Mouse (Mus musculus) embryonic fibroblast, embryonic 13.5 days (primary cell): ENCODE measurements around the gene Hs6st1. TPM values are rescaled to one million over a fixed set of nuclear protein-coding genes. Genes with fewer than 3 reads are reported as not detected.
A peak's percentile ranks its signal among the peaks of the same experiment; 100 is the strongest.

Experiments used
- H3K27ac ChIP-seq: 2 replicates; pipeline ENCODE4 v1.5.1; 2012; ENCODE audit warnings: low read length, control low read depth, inconsistent platforms; ENCODE audit not compliant: insufficient read depth
- H3K4me1 ChIP-seq: 2 replicates; pipeline ENCODE4 v1.6.1; 2011; ENCODE audit warnings: low read length; ENCODE audit not compliant: control insufficient read depth, insufficient read depth
- H3K4me3 ChIP-seq: 2 replicates; pipeline ENCODE4 v1.5.1; 2011; ENCODE audit warnings: mild to moderate bottlenecking, control low read depth, low read length; ENCODE audit not compliant: insufficient read depth
- CTCF ChIP-seq: IDR thresholded peaks from 2 replicates; pipeline ENCODE4 v1.5.1; 2011; ENCODE audit warnings: mild to moderate bottlenecking, control low read depth, low read length, moderate library complexity, borderline replicate concordance; ENCODE audit not compliant: insufficient read depth
- POLR2A ChIP-seq: IDR thresholded peaks from 2 replicates; pipeline ENCODE4 v1.6.1; 2011; ENCODE audit warnings: low read depth, mild to moderate bottlenecking, control low read depth, low read length, moderate library complexity
- polyA plus RNA-seq: library from polyadenylated mRNA; stranded (reverse); fragments of >200 nt; gene quantifications from 2 replicates; pipeline ENCODE4 v1.2.4, GENCODE M21; 2011; ENCODE audit warnings: low read depth; ENCODE audit not compliant: missing spikeins, insufficient read length

The Hs6st1 gene
- polyA plus RNA-seq, 1 experiment, result 96.5 TPM

DNA sequence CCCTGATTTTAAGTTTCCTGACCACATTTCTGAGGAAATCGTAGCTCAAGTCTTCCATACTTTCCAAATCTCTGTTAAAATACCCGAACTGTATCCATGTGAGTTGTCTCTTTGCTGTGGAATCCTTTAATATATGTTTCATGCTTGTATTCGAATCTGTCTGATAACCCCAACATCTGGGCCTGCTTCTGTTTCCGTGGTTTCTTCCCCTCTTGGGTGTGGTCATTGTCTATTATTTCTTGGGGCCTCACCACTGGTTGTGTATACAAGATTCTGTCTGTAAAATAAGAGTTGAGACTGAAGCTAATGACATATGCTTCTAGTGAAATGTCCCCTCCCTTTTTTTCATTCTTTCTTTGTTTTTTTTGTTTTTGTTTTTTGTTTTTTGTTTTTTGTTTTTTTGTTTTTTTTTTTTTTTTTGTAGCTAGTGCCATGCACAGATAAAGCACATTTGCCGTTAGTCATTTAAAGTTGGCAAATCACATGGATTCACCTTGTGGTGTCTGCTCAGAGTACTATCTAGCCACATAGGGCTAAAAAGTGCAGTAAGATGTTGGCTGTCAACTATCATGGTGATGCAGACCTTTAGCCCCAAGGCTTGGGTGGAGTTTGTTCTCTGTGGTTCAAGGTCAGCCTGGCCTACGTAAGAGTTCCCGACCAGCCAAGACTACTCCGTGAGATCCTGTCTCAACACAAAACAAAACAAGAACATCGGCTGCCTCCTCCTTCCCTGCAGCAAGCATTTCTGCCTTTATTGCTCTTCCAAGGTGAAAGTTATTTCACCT lies 13.8 kb upstream of the Hs6st1 start:
- H3K4me3 ChIP-seq, result no peak overlapping the region
- no peak for TF ChIP-seq POLR2A
- no peak for TF ChIP-seq CTCF

DNA sequence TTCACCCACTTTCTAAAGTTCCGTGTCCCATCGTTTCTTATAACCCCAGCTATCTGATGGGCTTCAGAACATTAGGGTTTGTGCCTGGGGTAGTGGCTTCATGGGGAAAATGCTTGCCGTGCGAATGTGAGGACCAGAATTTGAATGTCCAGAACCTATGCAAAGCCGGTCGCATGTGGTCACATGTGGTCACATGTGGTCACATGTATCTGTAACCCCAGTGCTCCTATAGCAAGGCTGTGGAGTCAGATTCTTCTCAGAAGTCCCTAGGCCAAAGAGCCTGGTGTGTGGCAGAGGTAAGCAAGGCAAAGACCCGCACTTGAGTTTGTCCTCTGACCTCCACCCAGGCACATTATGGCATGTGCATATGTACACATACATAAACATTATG lies 13.2 kb upstream of the Hs6st1 start:
- H3K4me3 ChIP-seq, result no peak overlapping the region
- H3K27ac ChIP-seq, result no peak overlapping the region
- H3K4me1 ChIP-seq, result no peaks in the 10 kb centered on the region
- TF ChIP-seq CTCF, result no peak
- no peak for TF ChIP-seq POLR2A

More for the DNA sequence above, 13.8 kb upstream of the Hs6st1 start:
- H3K27ac ChIP-seq, result no peak overlapping the region
- H3K4me1 ChIP-seq, result no peaks in the 10 kb centered on the region

DNA sequence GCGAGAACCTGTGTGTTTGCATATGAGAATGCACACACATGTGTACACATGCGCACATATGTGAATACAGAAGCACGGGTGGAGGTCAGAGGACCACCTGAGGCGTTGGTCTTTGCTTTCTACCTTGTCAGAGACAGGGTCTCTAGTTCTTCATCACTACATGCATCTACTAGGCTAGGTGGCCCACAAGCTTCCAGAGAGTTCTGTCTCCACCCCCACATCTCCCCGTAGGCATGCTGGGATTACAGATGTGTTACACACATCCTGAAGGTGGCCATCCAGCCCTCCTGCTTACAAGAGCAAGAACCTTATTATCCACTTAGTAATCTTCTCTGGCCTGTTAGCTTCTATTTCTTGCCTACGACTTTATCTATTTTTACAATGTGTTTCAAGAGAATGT lies 8.8 kb upstream of the Hs6st1 start:
- TF ChIP-seq POLR2A (no peak), CTCF (no peak)
- no peak overlapping the region; the same call in 1 of the 2 replicates for H3K27ac ChIP-seq
- no peak overlapping the region for H3K4me3 ChIP-seq
- no peaks in the 10 kb centered on the region for H3K4me1 ChIP-seq

DNA sequence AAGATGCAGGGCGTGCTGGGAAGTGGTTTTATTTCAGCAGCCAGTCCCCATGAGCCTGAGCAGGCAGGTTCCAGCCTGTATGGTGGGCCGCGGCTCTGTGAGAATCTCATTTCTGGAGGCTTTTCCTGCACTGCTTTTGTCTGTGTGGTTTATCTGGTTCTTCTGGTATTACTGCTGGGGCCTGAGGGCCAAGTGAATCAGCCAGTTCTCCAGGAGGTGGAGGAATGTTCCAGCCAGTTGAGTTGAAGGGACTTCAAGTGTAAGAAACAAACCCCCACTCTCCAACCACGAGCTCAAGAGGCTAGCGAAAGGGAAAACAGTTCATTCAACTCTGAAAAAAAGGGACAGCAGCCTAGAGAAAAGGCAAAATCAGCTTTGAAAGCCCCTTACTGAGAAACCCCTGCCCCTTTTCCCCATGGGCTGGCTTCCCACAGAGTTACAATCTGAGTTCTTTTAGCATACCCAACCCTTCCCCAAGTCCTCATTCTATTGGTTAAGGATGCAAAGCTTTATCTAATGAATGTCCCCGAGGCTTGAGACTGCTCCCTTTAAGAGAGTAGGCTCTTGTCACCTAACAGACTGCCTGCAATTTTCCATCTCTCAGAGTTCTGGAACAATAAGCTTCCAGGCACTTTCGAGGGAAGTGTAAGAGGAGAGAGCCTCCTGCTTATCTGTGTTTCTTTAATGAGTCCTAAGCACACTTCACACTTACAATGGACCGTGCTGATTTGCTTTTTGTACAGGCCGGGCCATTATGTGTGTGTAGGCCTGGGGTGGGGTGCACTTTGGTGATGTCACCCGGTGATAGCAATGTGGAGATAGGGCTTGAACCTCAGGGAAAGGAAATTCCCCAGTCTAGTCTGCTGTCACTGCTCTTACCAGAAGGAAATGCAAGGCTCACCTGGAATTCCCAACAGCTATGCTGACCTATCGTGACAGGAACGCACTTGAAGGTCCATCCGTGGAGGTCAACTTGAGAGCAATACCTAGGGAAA lies 7.9 kb upstream of the Hs6st1 start:
- Histone ChIP-seq H3K4me3 (no peak overlapping the region), H3K4me1 (no peaks in the 10 kb centered on the region), H3K27ac (peak overlapping the region; percentile 34)
- TF ChIP-seq POLR2A (no peak), CTCF (no peak)

DNA sequence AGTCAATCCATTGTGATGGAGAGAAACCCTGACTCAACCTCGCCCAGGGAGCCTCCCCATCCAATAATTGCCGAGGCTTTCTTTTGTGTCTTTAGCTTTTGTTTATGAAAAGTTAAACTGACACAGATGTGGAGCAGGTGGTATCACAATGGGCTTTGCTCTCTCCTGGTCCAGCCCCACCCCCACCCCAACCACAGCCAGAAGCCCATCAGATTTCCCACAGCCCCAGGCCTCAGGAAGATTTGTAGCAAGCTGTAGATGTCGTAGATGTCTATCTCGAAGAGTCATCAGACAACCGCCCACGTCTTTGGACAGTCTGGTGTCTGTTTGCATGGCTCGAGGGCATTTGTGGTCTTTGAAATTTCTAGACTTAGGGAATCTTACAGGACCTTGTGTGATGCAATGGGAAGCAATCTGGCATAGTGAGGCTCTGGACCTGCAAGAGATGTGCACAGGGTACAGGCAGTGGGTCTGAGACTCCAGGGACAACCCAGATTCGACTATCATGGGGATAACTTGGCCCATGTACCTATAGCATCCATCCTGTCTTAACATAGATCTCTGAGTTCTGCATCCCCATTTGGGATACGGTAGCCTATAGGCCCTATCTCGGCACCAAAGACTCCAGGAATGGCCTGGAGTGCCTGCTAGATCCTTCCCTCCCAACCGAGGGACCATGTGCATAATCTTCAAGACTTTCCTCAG lies 6.8 kb upstream of the Hs6st1 start:
- Histone ChIP-seq H3K27ac (peak overlapping the region; percentile 28), H3K4me1 (no peaks in the 10 kb centered on the region), H3K4me3 (no peak overlapping the region)
- TF ChIP-seq POLR2A (no peak), CTCF (no peak)

DNA sequence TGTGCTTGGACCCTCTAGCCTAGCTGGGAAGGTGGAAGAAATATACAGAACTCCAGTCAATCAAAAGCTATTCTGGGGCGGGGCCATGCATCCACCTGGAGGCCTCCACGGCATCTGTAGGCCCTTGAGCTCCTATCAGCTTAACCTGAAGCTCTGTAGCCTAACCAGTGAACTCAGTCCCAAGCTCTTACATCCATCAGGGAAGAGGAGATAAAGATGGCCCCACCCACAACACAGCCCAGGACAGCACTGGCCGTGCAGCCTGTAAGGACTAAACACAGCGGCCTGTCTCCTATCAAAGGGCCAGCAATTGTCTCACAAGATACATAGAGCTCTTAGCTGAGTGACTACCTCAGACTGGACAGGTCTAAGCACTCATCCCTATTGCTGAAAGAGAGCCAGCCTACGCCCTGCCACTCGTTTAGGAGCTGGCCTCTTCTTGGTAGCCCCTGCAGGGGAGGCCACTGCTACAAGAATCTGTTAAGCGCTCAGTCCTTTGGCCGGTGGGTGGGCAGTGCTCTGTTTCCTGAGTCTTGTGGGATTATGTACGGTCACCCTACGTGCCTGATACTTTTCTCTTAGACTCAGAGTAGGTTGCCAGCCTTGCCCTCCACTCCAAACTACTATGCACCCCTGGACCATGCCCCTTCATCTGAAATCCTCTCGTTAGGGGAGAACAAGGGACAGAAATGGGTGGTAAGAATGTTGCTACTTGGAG lies 6.0 kb upstream of the Hs6st1 start:
- Histone ChIP-seq H3K27ac (peak overlapping the region; percentile 26; the same call in 1 of the 2 replicates), H3K4me3 (no peak overlapping the region), H3K4me1 (no peaks in the 10 kb centered on the region)
- TF ChIP-seq POLR2A (no peak), CTCF (no peak)

DNA sequence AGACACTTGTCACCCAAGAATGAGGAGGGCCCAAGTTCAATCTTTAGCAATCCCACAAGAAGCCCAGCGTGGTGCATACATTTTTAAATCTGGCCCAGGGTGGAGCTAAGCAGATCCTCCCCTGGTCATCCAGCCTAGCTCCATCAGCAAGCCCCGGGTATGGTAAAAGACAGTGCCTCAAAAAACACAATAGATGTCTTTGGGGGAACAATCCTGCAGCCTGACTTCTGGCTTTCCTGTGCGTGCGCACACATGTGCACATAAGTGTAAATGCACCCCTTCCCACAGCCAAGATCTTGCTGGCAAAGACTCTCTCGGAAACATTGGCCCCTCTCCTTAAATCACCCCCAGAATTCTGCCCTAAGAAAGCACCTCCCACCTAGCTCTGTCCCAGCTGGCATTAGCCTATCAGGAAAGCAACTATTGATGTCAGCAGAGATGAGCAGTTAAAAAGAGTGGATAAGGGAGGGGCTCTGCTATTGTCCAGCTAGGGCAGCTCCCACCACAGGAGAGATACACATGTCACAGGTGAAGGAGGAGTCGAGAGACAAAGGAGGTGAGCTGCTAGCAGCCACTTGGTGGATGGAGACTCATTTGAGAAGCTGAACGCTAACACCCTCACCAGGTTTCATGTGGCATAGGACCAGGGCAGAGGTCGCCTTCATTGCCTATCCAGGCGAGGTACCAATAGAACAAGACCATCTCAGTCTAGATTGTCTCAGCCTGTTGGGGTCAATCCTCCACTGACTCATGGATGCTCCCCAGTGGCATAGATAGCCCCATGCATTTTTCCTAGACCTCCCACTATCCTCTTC lies 5.2 kb upstream of the Hs6st1 start:
- H3K4me3 ChIP-seq, result no peak overlapping the region
- TF ChIP-seq CTCF, result no peak
- no peak for TF ChIP-seq POLR2A
- no peak overlapping the region for H3K27ac ChIP-seq
- H3K4me1 ChIP-seq, result no peaks in the 10 kb centered on the region

DNA sequence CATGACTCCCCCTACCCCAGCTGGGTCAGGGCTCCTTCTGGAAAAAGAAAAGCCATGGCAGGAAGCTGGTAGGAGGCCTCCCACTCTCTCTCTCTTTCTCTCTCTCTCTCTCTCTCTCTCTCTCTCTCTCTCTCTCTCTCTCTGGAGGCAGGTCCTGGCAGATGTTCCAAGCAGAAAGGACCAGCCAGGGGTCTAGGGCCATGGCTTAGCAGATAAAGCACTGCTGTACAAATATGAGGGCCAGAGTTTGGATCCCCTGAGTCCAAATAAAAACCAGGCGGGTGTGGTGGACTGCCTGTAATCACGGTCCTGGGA lies 4.6 kb upstream of the Hs6st1 start:
- no peak overlapping the region for H3K27ac ChIP-seq
- TF ChIP-seq CTCF (no peak), POLR2A (no peak)
- H3K4me1 ChIP-seq, result no peaks in the 10 kb centered on the region

More for the DNA sequence above, 4.6 kb upstream of the Hs6st1 start:
- H3K4me3 ChIP-seq, result no peak overlapping the region
